Mouse (Mus musculus): ENCODE results near the gene Malsu1. TPM values are rescaled to one million over a fixed set of nuclear protein-coding genes. Genes with fewer than 3 reads are reported as not detected.

Malsu1 gene
- polyA plus RNA-seq, 1 experiment, result 16.9 TPM

GRCm38 (mm10) chr6:49068361-49068760 lies 5.2 kb upstream of the Malsu1 start:
- no peak for DNase-seq (ENCODE audit: extremely low spot score in 1 of 2, low spot score in 1 of 2)

- DNase-seq (ENCODE audit: extremely low spot score in 1 of 2, low spot score in 1 of 2), result no peak
Measured at GRCm38 (mm10) chr6:49074117-49074490, 509 bp downstream of the Malsu1 start.

GRCm38 (mm10) chr6:49077894-49078293 lies 4.3 kb downstream of the Malsu1 start:
- DNase-seq (ENCODE audit: extremely low spot score in 1 of 2, low spot score in 1 of 2), result no peak

- no peak for DNase-seq (ENCODE audit: extremely low spot score in 1 of 2, low spot score in 1 of 2)
Measured at GRCm38 (mm10) chr6:49079313-49079712, 5.7 kb downstream of the Malsu1 start.

GRCm38 (mm10) chr6:49083008-49083407 lies 9.4 kb downstream of the Malsu1 start:
- no peak for DNase-seq (ENCODE audit: extremely low spot score in 1 of 2, low spot score in 1 of 2)

- no peak for DNase-seq (ENCODE audit: extremely low spot score in 1 of 2, low spot score in 1 of 2)
Measured at GRCm38 (mm10) chr6:49094968-49095367, 21.4 kb downstream of the Malsu1 start.

- peak in 1 of 2 experiments; percentile 54 for DNase-seq (ENCODE audit: extremely low spot score in 1 of 2, low spot score in 1 of 2)
Measured at GRCm38 (mm10) chr6:49096421-49096820, 22.8 kb downstream of the Malsu1 start.

GRCm38 (mm10) chr6:49096933-49097461 lies 23.4 kb downstream of the Malsu1 start:
- DNase-seq (ENCODE audit: extremely low spot score in 1 of 2, low spot score in 1 of 2), result peak; percentile 58 to 80

- no peak for DNase-seq (ENCODE audit: extremely low spot score in 1 of 2, low spot score in 1 of 2)
Measured at GRCm38 (mm10) chr6:49097596-49098110, 24.1 kb downstream of the Malsu1 start.

- DNase-seq (ENCODE audit: extremely low spot score in 1 of 2, low spot score in 1 of 2), result no peak
Measured at GRCm38 (mm10) chr6:49099086-49099485, 25.5 kb downstream of the Malsu1 start.

GRCm38 (mm10) chr6:49106746-49107500 lies 33.3 kb downstream of the Malsu1 start:
- DNase-seq (ENCODE audit: extremely low spot score in 1 of 2, low spot score in 1 of 2), result no peak

GRCm38 (mm10) chr6:49109196-49109595 lies 35.6 kb downstream of the Malsu1 start:
- DNase-seq (ENCODE audit: extremely low spot score in 1 of 2, low spot score in 1 of 2), result no peak

- no peak for DNase-seq (ENCODE audit: extremely low spot score in 1 of 2, low spot score in 1 of 2)
Measured at GRCm38 (mm10) chr6:49113895-49114294, 40.3 kb downstream of the Malsu1 start.

- no peak for DNase-seq (ENCODE audit: extremely low spot score in 1 of 2, low spot score in 1 of 2)
Measured at GRCm38 (mm10) chr6:49114457-49114856, 40.9 kb downstream of the Malsu1 start.

GRCm38 (mm10) chr6:49115550-49115949 lies 42.0 kb downstream of the Malsu1 start:
- no peak for DNase-seq (ENCODE audit: extremely low spot score in 1 of 2, low spot score in 1 of 2)

- DNase-seq (ENCODE audit: extremely low spot score in 1 of 2, low spot score in 1 of 2), result no peak
Measured at GRCm38 (mm10) chr6:49116241-49116640, 42.6 kb downstream of the Malsu1 start.

- DNase-seq (ENCODE audit: extremely low spot score in 1 of 2, low spot score in 1 of 2), result no peak
Measured at GRCm38 (mm10) chr6:49118446-49118845, 44.9 kb downstream of the Malsu1 start.

- no peak for DNase-seq (ENCODE audit: extremely low spot score in 1 of 2, low spot score in 1 of 2)
Measured at GRCm38 (mm10) chr6:49119462-49120135, 46.0 kb downstream of the Malsu1 start.

GRCm38 (mm10) chr6:49120370-49120769 lies 46.8 kb downstream of the Malsu1 start:
- DNase-seq (ENCODE audit: extremely low spot score in 1 of 2, low spot score in 1 of 2), result no peak

GRCm38 (mm10) chr6:49130328-49130727 lies 56.7 kb downstream of the Malsu1 start:
- DNase-seq (ENCODE audit: extremely low spot score in 1 of 2, low spot score in 1 of 2), result no peak

- DNase-seq (ENCODE audit: extremely low spot score in 1 of 2, low spot score in 1 of 2), result no peak
Measured at GRCm38 (mm10) chr6:49131855-49132254, 58.3 kb downstream of the Malsu1 start.

Measured in frontal cortex, adult 2 months (tissue).